Mouse (Mus musculus): ENCODE measurements around the gene Mob1a. TPM values are rescaled to one million over a fixed set of nuclear protein-coding genes. Genes with fewer than 3 reads are reported as not detected.

Gene Mob1a
- 56.6 and 58.0 TPM in 2 replicates for polyA plus RNA-seq (2016; fragmentation: Nextera tagmentation; extraction: Ambion mirVana)

DNA sequence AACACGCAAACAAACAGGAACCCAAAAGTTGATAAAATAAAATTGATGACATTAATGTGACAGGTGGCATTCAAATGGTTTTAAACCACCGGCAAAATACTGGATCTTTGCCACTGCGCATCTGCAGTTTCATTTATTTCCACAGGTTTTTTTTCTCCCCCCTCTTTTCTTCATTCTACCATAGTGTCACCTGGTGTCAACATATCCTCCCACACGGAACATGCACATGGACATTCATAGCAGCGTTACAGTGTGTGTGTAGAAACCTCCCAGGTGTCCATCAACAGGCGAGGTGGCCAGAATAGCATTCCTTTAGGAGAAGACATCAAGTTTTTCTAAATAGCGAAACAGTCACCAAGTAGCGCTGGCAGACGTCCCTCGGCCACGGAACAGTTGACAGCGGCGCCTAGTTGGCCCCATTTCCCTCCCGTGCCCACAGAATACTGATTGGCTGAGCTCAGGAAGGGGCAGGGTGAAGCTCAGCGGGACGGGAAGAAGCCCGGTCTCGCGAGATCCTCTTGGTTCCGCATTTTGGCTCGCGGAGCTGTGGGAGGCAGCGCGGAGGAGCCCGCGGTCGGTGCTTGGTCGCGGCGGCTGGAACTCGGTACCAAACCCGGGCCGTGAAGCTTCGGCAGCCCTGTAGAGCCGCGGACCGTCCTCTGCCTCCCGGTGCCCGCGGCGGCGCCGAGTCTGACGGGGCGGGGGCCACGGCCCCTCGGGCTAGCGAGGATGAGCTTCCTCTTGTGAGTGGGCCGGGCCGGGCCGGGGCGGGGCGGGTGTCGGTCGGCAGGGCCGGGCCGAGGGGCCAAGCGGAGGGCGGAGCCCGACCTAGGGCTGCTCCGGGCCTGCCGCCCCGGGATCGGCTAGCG lies at the start of gene Mob1a, which contains the start of gene Mthfd2:
Gene Mob1a (plus strand): TSS at position 492 of the 869 bp plus-strand sequence.
Gene Mthfd2 (minus strand): TSS at position 384 of the 869 bp plus-strand sequence.
- ATAC-seq (ENCODE audit: low FRiP score, low read depth), result peak; percentile 98

DNA sequence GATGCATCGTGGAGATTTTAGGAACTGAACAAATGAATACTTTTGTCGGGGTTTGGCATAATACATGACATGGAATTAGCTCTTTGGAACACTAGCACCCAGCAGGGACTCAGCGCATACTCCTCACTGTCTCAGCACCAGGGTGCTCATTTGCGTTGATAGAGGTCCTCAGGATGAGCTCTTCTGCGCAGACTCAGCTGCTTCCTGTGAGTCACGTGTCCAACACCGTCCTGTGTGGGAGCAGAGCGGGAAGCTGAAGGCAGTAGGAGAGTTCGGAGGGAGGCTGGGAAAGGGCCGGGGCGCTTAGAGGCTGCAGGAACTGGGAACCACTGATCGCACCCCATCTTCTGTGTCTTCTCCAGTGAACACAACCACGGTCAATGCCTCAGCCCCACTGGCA lies 48.7 kb upstream of the Mob1a start:
- Histone ChIP-seq H3K4me2 (replicated peaks) (no peak overlapping the region), H3K27ac (replicated peaks) (no peak overlapping the region), H3K36me3 (no peaks in the 10 kb centered on the region), H3K9ac (replicated peaks) (no peak overlapping the region), H3K27me3 (no peaks in the 10 kb centered on the region; the same call in 1 of the 2 replicates), H3K4me3 (no peak overlapping the region), H3K9me3 (no peaks in the 10 kb centered on the region), H3K4me1 (no peaks in the 10 kb centered on the region)
- WGBS, result 71% methylated on average over 13 of the region's 13 CpGs
- no peak for ATAC-seq (ENCODE audit: low FRiP score, low read depth)

More for the DNA sequence above, at the start of gene Mob1a, which contains the start of gene Mthfd2:
- H3K36me3 ChIP-seq, result peaks cover 11% of the 10 kb centered on the region
- H3K4me2 ChIP-seq (replicated peaks), result peak within 1 kb of the TSS; percentile 70
- peak within 1 kb of the TSS; percentile 96 for H3K9ac ChIP-seq (replicated peaks)
- H3K4me3 ChIP-seq, result peak within 1 kb of the TSS; percentile 92
- peak within 1 kb of the TSS; percentile 92 for H3K27ac ChIP-seq (replicated peaks)
- 2% methylated on average over 62 of the region's 65 CpGs for WGBS
- peaks cover 19% of the 10 kb centered on the region for H3K4me1 ChIP-seq
- no peaks in the 10 kb centered on the region for H3K9me3 ChIP-seq
- no peaks in the 10 kb centered on the region for H3K27me3 ChIP-seq

DNA sequence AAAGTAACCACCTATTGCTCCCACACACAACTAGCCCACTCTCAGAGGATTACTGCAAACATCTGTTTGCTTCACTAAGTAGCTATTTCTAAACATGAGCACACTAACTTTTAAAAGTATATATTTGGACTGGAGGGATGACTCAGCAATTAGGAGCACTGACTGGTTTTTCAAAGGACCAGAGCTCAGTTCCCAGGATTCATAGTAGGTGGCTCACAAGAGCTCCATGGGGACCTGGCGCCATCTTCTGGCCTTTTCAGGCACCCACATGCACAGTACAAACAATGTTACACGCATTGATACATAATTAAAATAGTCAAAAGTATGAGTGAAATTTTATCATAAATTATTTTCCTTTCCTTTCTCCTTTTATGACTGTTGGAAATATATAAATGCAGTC lies 46.9 kb upstream of the Mob1a start:
- Histone ChIP-seq H3K9me3 (no peaks in the 10 kb centered on the region), H3K4me2 (replicated peaks) (no peak overlapping the region), H3K9ac (replicated peaks) (no peak overlapping the region), H3K36me3 (no peaks in the 10 kb centered on the region), H3K27ac (replicated peaks) (no peak overlapping the region), H3K4me3 (no peak overlapping the region), H3K27me3 (no peaks in the 10 kb centered on the region; the same call in 1 of the 2 replicates), H3K4me1 (no peaks in the 10 kb centered on the region)
- 29% methylated on average over 2 of the region's 2 CpGs for WGBS
- ATAC-seq (ENCODE audit: low FRiP score, low read depth), result no peak

DNA sequence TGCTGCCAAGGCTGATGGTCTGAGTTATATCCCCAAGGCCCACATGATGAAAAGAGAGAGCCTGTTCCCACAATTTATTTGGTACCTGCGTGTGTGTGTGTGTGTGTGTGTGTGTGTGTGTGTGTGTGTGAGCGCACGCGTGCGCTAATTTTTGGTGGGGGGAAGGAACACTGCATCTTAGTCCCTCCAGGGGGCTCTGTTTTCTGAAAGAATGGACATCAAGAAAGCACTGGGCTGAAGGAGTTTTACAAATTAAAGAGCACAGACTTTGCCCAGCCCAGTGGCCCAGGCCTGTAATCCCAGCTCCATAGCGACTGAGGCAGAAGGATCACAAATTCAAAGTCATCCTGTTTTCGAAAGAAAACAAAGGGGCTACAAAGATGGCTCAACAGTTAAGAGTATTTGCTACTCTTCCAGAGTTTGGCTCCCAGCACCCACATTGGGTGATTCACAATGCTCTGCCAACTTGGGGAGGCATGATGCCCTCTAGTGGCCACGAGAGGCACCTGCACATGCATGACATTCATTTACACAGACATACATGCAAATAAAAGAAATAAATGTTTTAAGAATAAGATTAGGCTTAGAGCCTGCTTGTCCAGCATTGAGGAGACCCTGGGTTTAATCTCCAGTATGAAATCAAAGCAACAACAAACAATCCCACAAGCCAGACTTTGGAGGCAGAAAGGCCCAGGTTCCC lies 45.4 kb upstream of the Mob1a start:
- Histone ChIP-seq H3K4me2 (replicated peaks) (no peak overlapping the region), H3K4me1 (no peaks in the 10 kb centered on the region), H3K27ac (replicated peaks) (no peak overlapping the region), H3K4me3 (no peak overlapping the region), H3K9ac (replicated peaks) (no peak overlapping the region), H3K36me3 (no peaks in the 10 kb centered on the region), H3K27me3 (no peaks in the 10 kb centered on the region; the same call in 1 of the 2 replicates), H3K9me3 (no peaks in the 10 kb centered on the region)
- WGBS, result 80% methylated on average over 8 of the region's 8 CpGs
- no peak for ATAC-seq (ENCODE audit: low FRiP score, low read depth)

DNA sequence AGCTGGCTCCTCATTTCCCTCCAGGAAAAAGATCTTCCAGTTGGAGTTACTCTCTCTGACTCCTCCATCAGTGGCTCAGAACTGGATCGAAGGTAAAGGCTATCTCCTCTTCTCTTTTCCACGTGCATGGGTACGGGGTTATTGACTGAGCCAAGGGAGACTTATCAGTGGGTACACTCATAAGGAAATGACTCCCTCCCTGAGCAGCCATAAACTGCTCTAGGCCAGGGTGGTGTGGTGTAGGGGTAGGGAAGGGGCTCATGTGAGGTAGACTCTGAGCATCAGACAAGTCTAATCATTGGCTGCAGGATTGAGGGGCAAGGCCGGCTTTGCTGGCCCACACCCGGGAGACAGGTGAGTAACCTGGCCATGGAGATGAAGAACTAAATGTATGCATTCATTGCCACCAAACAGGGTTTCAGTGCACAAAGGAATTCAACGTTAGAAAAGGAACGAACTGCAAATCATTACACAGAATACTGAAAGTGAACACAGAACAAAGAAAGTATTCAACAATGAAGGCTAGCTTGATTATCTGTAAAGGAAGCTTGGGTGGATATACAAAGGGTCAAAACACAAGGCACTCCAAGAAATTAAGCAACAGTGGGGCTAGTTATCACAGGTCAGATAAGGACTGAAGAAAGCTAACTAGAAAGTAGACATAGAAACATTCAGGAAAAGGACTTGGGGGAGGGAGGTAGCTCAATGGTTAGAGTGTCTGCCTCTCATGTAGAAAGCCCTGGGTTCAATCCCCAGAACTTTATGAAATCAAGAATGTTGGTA lies 25.2 kb upstream of the Mob1a start:
- Histone ChIP-seq H3K27ac (replicated peaks) (no peak overlapping the region), H3K9me3 (no peaks in the 10 kb centered on the region), H3K9ac (replicated peaks) (no peak overlapping the region), H3K4me1 (no peaks in the 10 kb centered on the region), H3K4me3 (no peak overlapping the region), H3K27me3 (no peaks in the 10 kb centered on the region), H3K4me2 (replicated peaks) (no peak overlapping the region), H3K36me3 (peaks cover 11% of the 10 kb centered on the region)
- ATAC-seq (ENCODE audit: low FRiP score, low read depth), result no peak
- WGBS, result 86% methylated on average over 7 of the region's 7 CpGs

DNA sequence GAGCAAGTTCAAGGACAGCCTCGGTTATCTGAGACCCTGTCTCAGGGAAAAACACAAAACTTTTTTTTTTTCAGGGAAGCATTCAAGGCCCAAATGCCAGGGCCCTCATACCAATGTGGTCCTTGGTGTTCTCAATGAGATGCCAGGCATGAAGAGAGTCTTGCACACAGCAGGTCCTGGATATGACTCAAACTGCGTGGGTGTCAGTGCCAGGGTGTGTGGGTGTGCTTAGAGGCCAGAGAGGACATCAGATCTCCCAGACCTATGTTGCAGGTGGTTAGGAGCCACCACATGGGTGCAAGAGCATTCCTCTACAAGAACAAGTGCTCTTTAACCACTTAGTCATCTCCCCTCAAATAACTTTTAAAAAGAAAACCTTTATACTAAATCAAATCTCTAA lies 24.5 kb upstream of the Mob1a start:
- no peaks in the 10 kb centered on the region for H3K27me3 ChIP-seq
- H3K4me1 ChIP-seq, result no peaks in the 10 kb centered on the region
- H3K36me3 ChIP-seq, result peaks cover 17% of the 10 kb centered on the region
- H3K4me3 ChIP-seq, result no peak overlapping the region
- 98% methylated on average over 2 of the region's 2 CpGs for WGBS
- H3K4me2 ChIP-seq (replicated peaks), result no peak overlapping the region
- no peaks in the 10 kb centered on the region for H3K9me3 ChIP-seq
- H3K27ac ChIP-seq (replicated peaks), result no peak overlapping the region
- H3K9ac ChIP-seq (replicated peaks), result no peak overlapping the region
- no peak for ATAC-seq (ENCODE audit: low FRiP score, low read depth)

DNA sequence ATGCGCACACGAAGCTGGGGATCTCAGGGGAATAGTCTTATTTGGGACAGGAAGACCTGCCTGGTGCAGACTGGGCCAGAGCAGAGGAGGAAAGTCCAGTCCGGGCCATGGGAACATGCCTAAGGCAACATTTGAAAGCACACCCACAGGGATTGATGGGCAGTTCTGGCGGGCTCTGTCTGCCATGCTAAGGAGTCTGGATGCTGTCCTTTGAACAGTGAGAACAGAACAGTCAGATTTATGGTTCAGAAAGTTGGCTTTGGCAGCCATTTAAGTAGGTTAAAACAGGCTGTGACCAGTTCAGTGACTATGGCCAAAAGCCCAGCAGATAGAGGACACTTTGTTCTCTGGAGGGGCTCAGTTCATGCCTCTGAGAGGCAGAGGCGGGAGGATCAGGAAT lies 23.6 kb upstream of the Mob1a start:
- no peak overlapping the region for H3K9ac ChIP-seq (replicated peaks)
- peaks cover 27% of the 10 kb centered on the region for H3K36me3 ChIP-seq
- WGBS, result 87% methylated on average over 5 of the region's 5 CpGs
- no peak overlapping the region for H3K4me2 ChIP-seq (replicated peaks)
- H3K27me3 ChIP-seq, result no peaks in the 10 kb centered on the region
- no peak overlapping the region for H3K27ac ChIP-seq (replicated peaks)
- ATAC-seq (ENCODE audit: low FRiP score, low read depth), result no peak
- no peaks in the 10 kb centered on the region for H3K4me1 ChIP-seq
- H3K4me3 ChIP-seq, result no peak overlapping the region
- no peaks in the 10 kb centered on the region for H3K9me3 ChIP-seq

DNA sequence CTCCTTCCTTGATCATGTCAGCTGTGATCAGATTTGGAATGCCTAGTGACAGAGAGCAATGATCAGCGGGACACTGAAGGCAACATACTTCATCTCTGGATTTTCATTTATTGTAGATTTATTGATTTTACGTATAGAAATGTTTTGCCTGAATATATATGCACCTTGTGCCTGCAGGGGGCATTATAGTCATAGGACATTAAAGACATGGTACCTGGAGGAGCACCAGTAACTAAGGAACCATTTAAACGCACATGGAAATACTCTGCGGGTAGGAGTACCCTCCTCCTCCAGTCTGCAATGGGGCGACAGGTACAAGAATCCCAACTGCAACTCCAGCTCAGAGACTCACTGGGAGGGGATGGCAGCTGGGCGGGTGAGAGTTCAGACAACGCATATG lies 16.8 kb upstream of the Mob1a start:
- no peak overlapping the region for H3K4me3 ChIP-seq
- no peaks in the 10 kb centered on the region for H3K27me3 ChIP-seq
- ATAC-seq (ENCODE audit: low FRiP score, low read depth), result no peak
- no peaks in the 10 kb centered on the region for H3K9me3 ChIP-seq
- H3K36me3 ChIP-seq, result peaks cover 70% of the 10 kb centered on the region
- no peak overlapping the region for H3K4me2 ChIP-seq (replicated peaks)
- no peak overlapping the region for H3K9ac ChIP-seq (replicated peaks)
- H3K27ac ChIP-seq (replicated peaks), result no peak overlapping the region
- H3K4me1 ChIP-seq, result no peaks in the 10 kb centered on the region
- 94% methylated on average over 7 of the region's 7 CpGs for WGBS

DNA sequence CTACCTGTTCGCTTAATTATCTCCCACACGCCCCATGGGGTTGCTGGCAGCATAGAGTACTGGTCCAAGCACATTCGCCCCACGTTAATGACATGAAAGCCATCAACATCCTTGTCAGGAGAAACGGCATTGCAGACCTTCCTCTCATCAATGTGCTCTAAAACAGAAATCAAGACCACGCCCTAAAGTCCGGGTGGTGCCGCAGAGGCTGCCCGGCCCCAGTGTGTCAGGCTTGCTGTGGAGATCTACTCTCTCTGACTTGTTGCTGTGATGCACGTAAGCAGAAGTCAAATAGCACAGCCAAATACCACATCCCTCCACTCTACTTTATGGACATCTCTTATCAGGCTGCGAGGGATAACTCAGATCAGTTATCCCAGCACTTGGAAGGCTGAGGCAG lies 14.6 kb upstream of the Mob1a start:
- H3K4me2 ChIP-seq (replicated peaks), result no peak overlapping the region
- H3K4me3 ChIP-seq, result no peak overlapping the region
- no peak overlapping the region for H3K9ac ChIP-seq (replicated peaks)
- no peaks in the 10 kb centered on the region for H3K9me3 ChIP-seq
- no peaks in the 10 kb centered on the region for H3K27me3 ChIP-seq
- no peak for ATAC-seq (ENCODE audit: low FRiP score, low read depth)
- H3K4me1 ChIP-seq, result peaks cover 8% of the 10 kb centered on the region
- H3K27ac ChIP-seq (replicated peaks), result no peak overlapping the region
- 94% methylated on average over 11 of the region's 11 CpGs for WGBS
- peaks cover 54% of the 10 kb centered on the region for H3K36me3 ChIP-seq

DNA sequence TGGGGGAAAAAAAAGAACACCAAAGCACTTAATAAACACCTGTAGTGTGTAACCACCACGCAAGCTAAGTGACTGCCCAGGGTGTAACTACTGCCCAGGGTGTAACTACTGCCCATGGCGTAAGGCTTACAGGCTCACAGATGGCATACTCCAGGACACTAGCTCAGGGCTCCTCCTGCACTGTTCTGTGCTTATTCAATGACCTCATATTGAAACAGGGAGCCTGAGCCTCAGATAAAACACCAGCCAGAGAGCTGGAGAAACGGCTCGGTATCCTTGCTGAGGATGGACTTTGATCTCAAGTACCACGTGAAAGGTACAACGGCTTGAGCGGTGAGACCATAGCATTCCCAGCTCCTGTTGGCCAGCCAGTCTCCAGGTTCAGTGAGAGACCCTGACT lies 13.8 kb upstream of the Mob1a start:
- H3K4me2 ChIP-seq (replicated peaks), result no peak overlapping the region
- H3K27ac ChIP-seq (replicated peaks), result no peak overlapping the region
- WGBS, result 94% methylated on average over 7 of the region's 7 CpGs
- H3K36me3 ChIP-seq, result peaks cover 45% of the 10 kb centered on the region
- no peaks in the 10 kb centered on the region for H3K27me3 ChIP-seq
- no peak for ATAC-seq (ENCODE audit: low FRiP score, low read depth)
- no peaks in the 10 kb centered on the region for H3K9me3 ChIP-seq
- no peak overlapping the region for H3K4me3 ChIP-seq
- H3K4me1 ChIP-seq, result peaks cover 15% of the 10 kb centered on the region
- H3K9ac ChIP-seq (replicated peaks), result no peak overlapping the region

DNA sequence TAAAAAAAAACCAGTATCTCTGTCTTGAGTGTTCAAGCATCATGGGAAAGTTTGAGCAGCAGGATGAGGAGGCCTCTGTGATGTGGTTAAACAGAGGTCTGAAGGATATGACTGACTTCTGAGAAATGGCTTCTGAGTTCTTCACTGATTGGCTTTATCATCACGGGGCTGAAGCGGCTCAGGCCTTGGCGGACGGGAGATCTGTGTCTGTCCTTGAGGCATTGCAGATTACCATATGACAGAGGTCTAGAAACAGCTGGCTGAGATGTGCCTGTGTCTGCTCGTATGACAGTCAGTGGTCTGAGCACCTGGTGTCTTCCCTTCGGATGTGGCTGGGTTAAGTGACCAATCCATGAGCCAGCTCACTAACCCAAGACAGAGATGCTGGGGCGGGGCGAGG lies 13.3 kb upstream of the Mob1a start:
- H3K9ac ChIP-seq (replicated peaks), result no peak overlapping the region
- H3K27me3 ChIP-seq, result no peaks in the 10 kb centered on the region
- no peak overlapping the region for H3K27ac ChIP-seq (replicated peaks)
- peaks cover 41% of the 10 kb centered on the region for H3K36me3 ChIP-seq
- WGBS, result 94% methylated on average over 8 of the region's 8 CpGs
- no peak for ATAC-seq (ENCODE audit: low FRiP score, low read depth)
- H3K4me3 ChIP-seq, result no peak overlapping the region
- H3K4me1 ChIP-seq, result peaks cover 15% of the 10 kb centered on the region
- no peak overlapping the region for H3K4me2 ChIP-seq (replicated peaks)
- no peaks in the 10 kb centered on the region for H3K9me3 ChIP-seq
